Mouse (Mus musculus) forebrain, embryonic 11.5 days (tissue): ENCODE results near the gene Kcmf1. TPM values are rescaled to one million over a fixed set of nuclear protein-coding genes. Genes with fewer than 3 reads are reported as not detected.

Source experiments
- ATAC-seq: fragments of 200-750 bp; cut with Nextera tagmentation; replicated peaks from 2 replicates; pipeline ENCODE4 v1.8.0; 2017; ENCODE audit warnings: moderate TSS enrichment; ENCODE audit not compliant: low FRiP score
- DNase-seq: peaks from one replicate; pipeline ENCODE4 v3.0.0-alpha.2; 2017; ENCODE audit warnings: low spot score
- H3K27ac ChIP-seq: fragments of 300-500 bp; sonication (generic); 2 replicates; pipeline ENCODE4 v1.5.1; 2014; ENCODE audit warnings: low read depth, low read length
- H3K27me3 ChIP-seq: fragments of 300-500 bp; sonication (generic); 2 replicates; pipeline ENCODE4 v1.6.1; 2014; ENCODE audit warnings: mild to moderate bottlenecking, low read length, mixed read lengths; ENCODE audit not compliant: control insufficient read depth, insufficient read depth
- H3K36me3 ChIP-seq: fragments of 300-500 bp; sonication (generic); 2 replicates; pipeline ENCODE4 v1.6.1; 2014; ENCODE audit warnings: mild to moderate bottlenecking, low read length, moderate library complexity, mixed read lengths; ENCODE audit not compliant: control insufficient read depth, insufficient read depth
- H3K4me1 ChIP-seq: fragments of 300-500 bp; sonication (generic); replicated peaks from 2 replicates; pipeline ENCODE4 v1.6.1; 2014; ENCODE audit warnings: low read length, mixed read lengths; ENCODE audit not compliant: control insufficient read depth, insufficient read depth
- H3K4me2 ChIP-seq: fragments of 300-500 bp; sonication (generic); 2 replicates; pipeline ENCODE4 v1.6.1; 2014; ENCODE audit warnings: low read depth, mild to moderate bottlenecking, low read length, moderate library complexity, mixed read lengths; ENCODE audit not compliant: severe bottlenecking
- H3K4me3 ChIP-seq: fragments of 300-500 bp; sonication (generic); 2 replicates; pipeline ENCODE4 v1.5.1; 2014; ENCODE audit warnings: low read depth, low read length
- H3K9ac ChIP-seq: fragments of 300-500 bp; sonication (generic); 2 replicates; pipeline ENCODE4 v1.6.1; 2014; ENCODE audit warnings: low read length
- H3K9me3 ChIP-seq: fragments of 300-500 bp; sonication (generic); 2 replicates; pipeline ENCODE4 v1.6.1; 2016; ENCODE audit warnings: low read length, mixed read lengths; ENCODE audit not compliant: control insufficient read depth
- WGBS: fragments of 180-500 bp; shearing (Covaris S2); extraction: QIAGEN DNeasy Blood & Tissue Kit; methylation state at CpG from one replicate; pipeline ENCODE4 v1.1.7; 2014; 5-methylcytosine and 5-hydroxymethylcytosine counted together
- polyA plus RNA-seq: library from polyadenylated mRNA; unstranded; fragments of >200 nt; fragmentation: Nextera tagmentation; extraction: Ambion mirVana; gene quantifications from 2 replicates; pipeline ENCODE4 v1.2.1, GENCODE M21; 2014

The Kcmf1 gene
- 44.5 and 45.1 TPM in 2 replicates for polyA plus RNA-seq

GRCm38 (mm10) chr6:72899781-72900681, at the start of gene Kcmf1:
TSS of gene Kcmf1 (minus strand) at chr6:72899979.
- peak; percentile 90 for DNase-seq
- no peaks in the 10 kb centered on the region for H3K9me3 ChIP-seq
- peak; percentile 87 for ATAC-seq
- peaks cover 5% of the 10 kb centered on the region; the same call in 1 of the 2 replicates for H3K4me1 ChIP-seq
- H3K27ac ChIP-seq: peak within 1 kb of the TSS; percentile 97
- peak within 1 kb of the TSS; percentile 98 for H3K9ac ChIP-seq
- H3K36me3 ChIP-seq: no peaks in the 10 kb centered on the region
- under 1% methylated on average over 91 of the region's 113 CpGs for WGBS
- no peaks in the 10 kb centered on the region for H3K27me3 ChIP-seq
- peak within 1 kb of the TSS; percentile 69 for H3K4me2 ChIP-seq
- H3K4me3 ChIP-seq: peak within 1 kb of the TSS; percentile 97

- Histone ChIP-seq H3K27ac (no peak overlapping the region), H3K4me2 (no peak overlapping the region), H3K36me3 (no peaks in the 10 kb centered on the region), H3K4me3 (no peak overlapping the region), H3K4me1 (no peaks in the 10 kb centered on the region), H3K9me3 (no peaks in the 10 kb centered on the region; the same call in 1 of the 2 replicates), H3K9ac (no peak overlapping the region), H3K27me3 (no peaks in the 10 kb centered on the region)
- DNase-seq (no peak), ATAC-seq (no peak)
- WGBS: 94% methylated on average over 9 of the region's 9 CpGs
These were observed 49.5 kb upstream of the Kcmf1 start for GRCm38 (mm10) chr6:72949161-72949756.

- Histone ChIP-seq H3K27me3 (no peaks in the 10 kb centered on the region), H3K9ac (no peak overlapping the region), H3K9me3 (no peaks in the 10 kb centered on the region; the same call in 1 of the 2 replicates), H3K4me3 (no peak overlapping the region), H3K4me2 (no peak overlapping the region), H3K27ac (no peak overlapping the region), H3K4me1 (no peaks in the 10 kb centered on the region), H3K36me3 (no peaks in the 10 kb centered on the region)
- DNase-seq: no peak
- 93% methylated on average over 3 of the region's 3 CpGs for WGBS
- ATAC-seq: no peak
These were observed 48.6 kb upstream of the Kcmf1 start for GRCm38 (mm10) chr6:72948392-72948791.

- Histone ChIP-seq H3K4me3 (no peak overlapping the region), H3K27me3 (no peaks in the 10 kb centered on the region), H3K9me3 (no peaks in the 10 kb centered on the region; the same call in 1 of the 2 replicates), H3K27ac (no peak overlapping the region), H3K9ac (no peak overlapping the region), H3K4me2 (no peak overlapping the region), H3K36me3 (no peaks in the 10 kb centered on the region), H3K4me1 (no peaks in the 10 kb centered on the region)
- DNase-seq (no peak), ATAC-seq (no peak)
- WGBS: 42% methylated on average over 6 of the region's 6 CpGs
These were observed 48.2 kb upstream of the Kcmf1 start for GRCm38 (mm10) chr6:72947960-72948359.

GRCm38 (mm10) chr6:72940493-72940892, 40.7 kb upstream of the Kcmf1 start:
- no peak overlapping the region for H3K27ac ChIP-seq
- H3K4me2 ChIP-seq: no peak overlapping the region
- WGBS: 9% methylated on average over 3 of the region's 3 CpGs
- H3K4me1 ChIP-seq: no peaks in the 10 kb centered on the region
- no peak overlapping the region for H3K9ac ChIP-seq
- H3K9me3 ChIP-seq: no peaks in the 10 kb centered on the region
- no peak overlapping the region for H3K4me3 ChIP-seq
- ATAC-seq: 0 out of 2 replicates have a peak, but pooled peaks have one; percentile 27
- DNase-seq: no peak
- no peaks in the 10 kb centered on the region for H3K36me3 ChIP-seq
- H3K27me3 ChIP-seq: no peaks in the 10 kb centered on the region

- Histone ChIP-seq H3K4me1 (no peaks in the 10 kb centered on the region), H3K4me2 (no peak overlapping the region), H3K36me3 (no peaks in the 10 kb centered on the region), H3K27ac (no peak overlapping the region), H3K9ac (no peak overlapping the region), H3K9me3 (no peaks in the 10 kb centered on the region), H3K27me3 (no peaks in the 10 kb centered on the region), H3K4me3 (no peak overlapping the region)
- DNase-seq (no peak), ATAC-seq (no peak)
- 85% methylated on average over 5 of the region's 5 CpGs for WGBS
These were observed 38.1 kb upstream of the Kcmf1 start for GRCm38 (mm10) chr6:72937859-72938258.

- no peak for DNase-seq
- Histone ChIP-seq H3K4me2 (no peak overlapping the region), H3K9ac (no peak overlapping the region), H3K9me3 (no peaks in the 10 kb centered on the region), H3K27ac (no peak overlapping the region), H3K27me3 (no peaks in the 10 kb centered on the region), H3K4me3 (no peak overlapping the region), H3K36me3 (no peaks in the 10 kb centered on the region), H3K4me1 (no peaks in the 10 kb centered on the region)
- ATAC-seq: no peak
- 92% methylated on average over 3 of the region's 3 CpGs for WGBS
These were observed 37.7 kb upstream of the Kcmf1 start for GRCm38 (mm10) chr6:72937430-72937829.

GRCm38 (mm10) chr6:72932955-72933354, 33.2 kb upstream of the Kcmf1 start:
- Histone ChIP-seq H3K27ac (no peak overlapping the region), H3K4me3 (no peak overlapping the region), H3K9me3 (no peaks in the 10 kb centered on the region), H3K4me2 (no peak overlapping the region), H3K36me3 (no peaks in the 10 kb centered on the region), H3K27me3 (no peaks in the 10 kb centered on the region), H3K9ac (no peak overlapping the region), H3K4me1 (no peaks in the 10 kb centered on the region)
- ATAC-seq: no peak
- 86% methylated on average over 1 of the region's 1 CpGs for WGBS
- DNase-seq: no peak
